Mouse (Mus musculus): ENCODE results near the gene Mrps21. TPM values are rescaled to one million over a fixed set of nuclear protein-coding genes. Genes with fewer than 3 reads are reported as not detected.
"Not testable (repeated sequence)": the region's sequence is repeated elsewhere in the genome, so short reads cannot be mapped to it uniquely, and the experiment has no call there.

Mrps21 gene
- total RNA-seq, 2 experiments from 2014 or later, result 148 to 150 TPM

DNA sequence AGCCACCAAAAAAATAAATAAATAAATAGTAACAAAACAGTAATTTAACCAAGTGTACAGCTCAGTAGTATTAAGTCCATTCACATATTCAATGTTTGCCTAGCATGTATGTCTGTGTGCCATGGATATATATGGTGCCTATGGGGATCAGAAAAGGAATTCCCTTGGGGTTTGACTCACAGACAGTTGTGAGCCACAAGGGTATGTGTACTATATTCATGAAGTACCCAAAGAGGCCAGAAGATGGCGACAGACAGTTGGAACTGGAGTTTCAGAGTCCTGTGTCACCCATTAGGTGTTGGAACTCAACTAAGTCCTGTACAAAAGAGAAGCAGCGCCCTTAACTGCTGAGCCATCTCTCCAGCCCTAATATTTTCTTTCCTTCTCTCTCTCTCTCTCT lies 9.5 kb downstream of the Mrps21 start:
- peak; percentile 70 for TF ChIP-seq CTCF (IDR thresholded peaks at IDR 0.05)
- Histone ChIP-seq H3K4me3 (no peak overlapping the region), H3K27ac (no peak overlapping the region)
- peak; percentile 46 to 47 for DNase-seq (ENCODE audit: extremely low spot score in 1 of 2, low spot score in 2 of 2)
- intact Hi-C loops (cut with DNase I), result loop anchor here (2.0 kb wide), 1 partner anchor 45 kb away; no protein-coding TSS in a partner anchor

DNA sequence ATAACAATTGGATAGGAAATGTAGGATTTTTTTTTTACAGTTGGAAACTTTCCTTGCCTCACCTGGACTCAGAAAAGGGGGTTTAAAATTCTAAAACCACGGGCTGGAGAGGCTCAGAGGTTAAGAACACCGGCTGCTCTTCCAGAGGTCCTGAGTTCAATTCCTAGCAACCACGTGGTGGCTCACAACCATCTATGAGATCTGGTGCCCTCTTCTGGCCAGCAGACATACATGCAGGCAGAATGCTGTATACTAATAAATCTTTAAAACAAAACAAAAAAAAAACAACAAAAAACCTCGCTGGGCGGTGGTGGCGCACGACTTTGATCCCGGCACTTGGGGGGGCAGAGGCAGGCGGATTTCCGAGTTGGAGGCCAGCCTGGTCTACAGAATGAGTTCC lies 10.1 kb downstream of the Mrps21 start:
- peak; percentile 39 for TF ChIP-seq CTCF (IDR thresholded peaks at IDR 0.05)
- DNase-seq (ENCODE audit: extremely low spot score in 1 of 2, low spot score in 2 of 2), result no peak
- intact Hi-C loops (cut with DNase I), result no loop called here
- Histone ChIP-seq H3K4me3 (no peak overlapping the region), H3K27ac (no peak overlapping the region)

DNA sequence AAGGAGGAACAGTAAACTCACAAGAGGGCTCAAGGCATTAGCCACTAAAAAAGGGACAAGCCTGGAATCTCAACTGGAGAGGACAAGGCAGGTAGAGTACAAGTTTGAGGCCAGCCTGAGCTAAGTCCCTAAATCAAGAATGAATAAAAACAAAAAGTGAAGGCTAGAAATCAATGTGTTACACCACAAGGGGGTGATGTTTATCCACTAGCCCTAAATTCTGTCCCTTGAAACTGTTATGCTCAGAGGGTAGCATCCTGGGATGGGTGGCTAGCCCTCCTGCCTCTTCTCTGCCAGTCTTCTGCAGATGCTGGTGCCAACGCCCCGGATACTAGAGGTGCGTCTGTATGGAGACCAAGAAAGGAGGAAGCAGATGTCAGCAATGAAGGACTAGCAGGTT lies 11.0 kb downstream of the Mrps21 start:
- DNase-seq (ENCODE audit: extremely low spot score in 1 of 2, low spot score in 2 of 2), result no peak
- TF ChIP-seq CTCF (IDR thresholded peaks at IDR 0.05), result peak; percentile 31
- Histone ChIP-seq H3K4me3 (no peak overlapping the region), H3K27ac (no peak overlapping the region)
- intact Hi-C loops (cut with DNase I), result no loop called here

DNA sequence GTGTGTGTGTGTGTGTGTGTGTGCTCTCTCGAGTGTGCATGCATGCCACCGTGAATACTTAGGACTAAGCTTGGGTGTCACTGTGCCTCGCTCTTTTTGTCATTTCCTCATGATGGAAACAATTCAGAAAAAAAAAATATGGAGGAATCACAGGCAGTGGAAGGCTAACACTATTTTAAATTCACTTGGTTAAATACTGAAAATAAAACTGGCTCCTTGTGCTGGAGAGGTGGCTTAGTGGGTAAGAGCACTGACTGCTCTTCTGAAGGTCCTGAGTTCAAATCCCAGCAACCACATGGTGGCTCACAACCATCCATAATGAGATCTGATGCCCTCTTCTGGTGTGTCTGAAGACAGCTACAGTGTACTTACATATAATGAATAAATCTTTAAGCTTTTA lies 13.0 kb downstream of the Mrps21 start:
- intact Hi-C loops (cut with DNase I), result loop anchor here (5.0 kb wide), 1 partner anchor 194 kb away; no protein-coding TSS in a partner anchor
- not testable (repeated sequence) for H3K4me3 ChIP-seq; DNase-seq (ENCODE audit: extremely low spot score in 1 of 2, low spot score in 2 of 2); H3K27ac ChIP-seq

DNA sequence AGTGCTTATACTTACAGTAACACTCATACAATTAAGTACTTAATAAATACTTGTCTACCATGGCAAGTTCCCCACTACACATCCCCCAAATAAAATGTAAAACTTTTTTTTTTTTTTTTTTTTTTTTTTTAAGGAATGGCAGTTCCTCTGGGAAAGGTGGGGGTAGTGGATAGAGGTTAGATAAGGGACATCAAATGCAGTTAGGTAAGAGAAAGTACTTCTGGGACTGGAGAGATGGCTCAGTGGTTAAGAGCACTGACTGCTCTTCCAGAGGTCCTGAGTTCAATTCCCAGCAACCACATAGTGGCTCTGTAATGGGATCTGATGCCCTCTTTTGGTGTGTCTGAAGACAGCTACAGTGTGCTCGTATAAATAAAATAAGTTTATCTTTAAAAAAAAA lies 14.3 kb downstream of the Mrps21 start:
- not testable (repeated sequence) for H3K27ac ChIP-seq; H3K4me3 ChIP-seq; DNase-seq (ENCODE audit: extremely low spot score in 1 of 2, low spot score in 2 of 2)
- intact Hi-C loops (cut with DNase I), result loop anchor here (5.0 kb wide), 1 partner anchor 195 kb away; no protein-coding TSS in a partner anchor

DNA sequence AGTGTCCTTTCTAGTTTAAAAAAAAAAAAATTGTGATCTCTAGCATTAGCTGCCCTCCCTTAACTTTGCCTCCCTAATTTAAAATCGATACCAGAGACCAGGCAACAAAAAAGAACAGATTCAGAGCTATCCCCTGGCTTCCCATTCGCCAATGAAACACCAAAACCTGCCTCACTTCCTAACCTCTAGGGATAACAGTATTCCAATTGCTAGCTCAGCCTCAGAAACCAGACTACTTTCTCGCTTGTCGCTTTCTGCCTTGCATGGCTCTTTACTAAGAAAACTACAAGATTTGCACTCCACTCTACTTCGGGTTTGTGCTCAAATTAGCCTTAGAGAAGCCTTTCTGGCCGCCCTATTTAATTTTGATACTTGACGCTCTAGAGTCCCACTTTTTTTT lies 15.2 kb downstream of the Mrps21 start:
- Histone ChIP-seq H3K4me3 (peak overlapping the region; percentile 87), H3K27ac (peak overlapping the region; percentile 81)
- DNase-seq (ENCODE audit: extremely low spot score in 1 of 2, low spot score in 2 of 2), result no peak
- no peak for TF ChIP-seq CTCF (IDR thresholded peaks at IDR 0.05)
- intact Hi-C loops (cut with DNase I), result loop anchor here (5.0 kb wide), 1 partner anchor 196 kb away; no protein-coding TSS in a partner anchor

DNA sequence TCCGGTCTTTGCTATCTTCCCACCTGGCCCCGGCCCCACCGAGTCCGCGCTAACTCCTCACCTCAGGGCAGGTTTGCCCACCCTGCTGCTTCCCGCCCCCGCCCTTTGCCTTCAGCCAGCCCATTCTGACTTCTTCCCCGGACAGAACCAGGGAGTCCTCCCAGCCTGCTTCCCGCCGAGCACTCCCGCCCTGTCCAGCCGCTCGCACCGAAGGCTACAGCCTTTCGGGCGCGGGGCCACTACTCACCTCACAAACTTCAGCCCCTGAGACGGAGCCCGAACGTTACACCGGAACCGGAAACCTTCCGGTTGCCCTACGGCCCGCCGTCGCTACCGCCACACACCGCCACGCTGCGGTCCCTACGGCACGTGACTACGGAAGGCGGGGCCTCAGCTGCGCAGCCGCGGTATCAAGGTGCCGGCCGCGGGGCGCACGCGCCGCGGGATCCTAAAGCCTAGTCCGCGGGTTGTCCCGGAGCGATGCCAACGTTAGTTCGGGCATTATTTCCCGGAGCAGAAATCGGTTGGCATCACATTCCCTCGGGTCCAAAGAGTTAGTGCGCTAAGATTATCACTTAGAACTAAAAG lies 15.7 kb downstream of the Mrps21 start, which contains the start of gene Prpf3:
Gene Prpf3 (minus strand): TSS at position 384 of the 588 bp plus-strand sequence.
- intact Hi-C loops (cut with DNase I), result loop anchor here (5.0 kb wide), 1 partner anchor 197 kb away; no protein-coding TSS in a partner anchor
- Histone ChIP-seq H3K27ac (peak within 1 kb of the TSS; percentile 81), H3K4me3 (peak within 1 kb of the TSS; percentile 87)
- peak; percentile 5; the same call in 1 of the 2 replicates for TF ChIP-seq CTCF (IDR thresholded peaks at IDR 0.05)
- DNase-seq (ENCODE audit: extremely low spot score in 1 of 2, low spot score in 2 of 2), result peak; percentile 94 to 95

DNA sequence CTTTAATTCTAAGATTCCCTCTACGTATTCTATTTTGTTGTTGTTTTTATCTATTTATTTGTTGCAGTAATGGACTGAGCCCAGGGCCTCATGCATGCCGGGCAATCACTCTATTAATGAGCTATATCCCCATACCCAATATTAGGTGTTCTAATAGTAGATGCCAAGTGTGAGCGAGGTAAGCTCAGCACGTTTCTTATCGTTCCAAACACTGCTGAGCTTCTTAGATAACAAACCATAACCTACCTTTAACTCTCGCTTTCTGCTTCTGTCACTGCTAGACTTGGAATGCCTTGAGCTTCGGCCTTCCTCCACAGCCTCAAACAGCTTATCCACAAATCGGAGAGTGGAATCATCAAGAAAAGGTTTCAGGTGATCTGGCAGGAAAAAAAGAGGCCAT lies 20.0 kb downstream of the Mrps21 start:
- DNase-seq (ENCODE audit: extremely low spot score in 1 of 2, low spot score in 2 of 2), result no peak
- intact Hi-C loops (cut with DNase I), result no loop called here
- H3K4me3 ChIP-seq, result no peak overlapping the region
- H3K27ac ChIP-seq, result no peak overlapping the region
- no peak for TF ChIP-seq CTCF (IDR thresholded peaks at IDR 0.05)

DNA sequence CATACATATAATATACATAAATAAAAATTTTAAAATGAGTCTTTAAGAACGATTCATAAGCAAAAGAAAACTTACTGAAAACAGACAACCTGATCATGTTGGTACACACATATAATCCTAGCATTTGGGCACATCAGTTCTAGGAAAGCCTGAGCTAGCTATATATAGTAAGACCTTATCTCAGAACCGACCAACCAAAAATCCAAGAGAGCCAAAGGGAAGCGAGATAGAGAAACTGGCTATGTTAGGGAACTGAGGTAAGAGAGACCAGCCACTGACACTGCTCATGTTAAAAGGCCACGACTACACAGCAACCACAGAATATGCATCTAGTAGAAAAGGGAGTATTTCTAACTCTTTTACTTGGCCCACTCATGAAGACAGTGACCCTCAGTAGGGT lies 20.7 kb downstream of the Mrps21 start:
- no peak for TF ChIP-seq CTCF (IDR thresholded peaks at IDR 0.05)
- H3K27ac ChIP-seq, result no peak overlapping the region
- intact Hi-C loops (cut with DNase I), result no loop called here
- no peak overlapping the region for H3K4me3 ChIP-seq
- no peak for DNase-seq (ENCODE audit: extremely low spot score in 1 of 2, low spot score in 2 of 2)

DNA sequence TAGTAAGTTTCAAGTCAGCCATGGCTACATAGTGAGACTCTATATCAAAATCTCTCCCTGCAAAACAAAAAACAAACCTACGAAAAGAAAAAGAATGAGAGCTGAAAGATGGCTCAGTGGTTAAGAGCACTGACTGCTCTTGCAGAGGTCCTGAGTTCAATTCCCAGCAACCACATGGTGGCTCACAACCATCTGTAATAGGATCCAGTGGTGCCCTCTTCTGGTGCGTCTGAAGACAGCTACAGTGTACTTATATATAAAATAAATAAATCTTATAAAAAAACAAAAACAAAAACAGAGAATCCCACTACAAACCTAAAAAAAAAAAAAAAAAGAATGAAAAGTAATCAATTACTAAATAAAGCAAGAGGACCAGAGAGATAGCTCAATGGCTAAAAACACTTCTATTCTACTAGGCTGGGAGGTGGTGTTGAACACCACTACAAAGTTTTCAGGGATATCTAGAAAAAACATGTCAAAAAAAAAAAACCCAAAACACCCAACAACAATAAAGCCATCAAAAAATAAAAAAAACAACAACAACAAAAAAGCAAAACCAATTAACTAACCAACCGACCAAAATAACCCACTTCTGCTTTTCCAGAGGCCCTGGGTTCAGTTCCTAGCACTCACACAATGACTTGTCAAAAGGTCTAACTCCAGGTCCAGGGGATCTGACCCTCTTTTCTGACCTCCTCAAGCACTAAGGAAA lies 28.7 kb downstream of the Mrps21 start:
- peak; percentile 23 for TF ChIP-seq CTCF (IDR thresholded peaks at IDR 0.05)
- intact Hi-C loops (cut with DNase I), result loop anchor here (5.0 kb wide), 1 partner anchor 60 kb away; no protein-coding TSS in a partner anchor
- DNase-seq (ENCODE audit: extremely low spot score in 1 of 2, low spot score in 2 of 2), result no peak
- Histone ChIP-seq H3K27ac (no peak overlapping the region), H3K4me3 (no peak overlapping the region)

DNA sequence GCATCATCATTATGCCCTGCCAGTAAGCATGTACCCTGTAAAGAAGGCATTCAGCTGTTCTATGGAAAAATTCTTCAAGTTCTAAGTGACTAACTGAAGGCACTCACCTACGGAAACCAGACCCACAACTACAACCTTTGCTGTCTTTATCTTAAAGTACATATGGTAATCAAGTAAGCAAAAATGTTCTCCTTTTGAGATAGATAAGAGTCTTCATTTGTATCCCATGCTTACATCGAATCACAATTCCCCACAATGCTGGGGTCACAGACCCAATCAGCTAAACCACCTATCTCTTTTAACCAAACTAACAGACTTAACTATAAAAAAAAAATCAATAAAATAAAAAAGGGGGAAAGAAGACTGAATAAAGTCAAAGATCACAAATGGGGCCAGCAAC lies 32.1 kb downstream of the Mrps21 start:
- no peak overlapping the region for H3K4me3 ChIP-seq
- no peak for DNase-seq (ENCODE audit: extremely low spot score in 1 of 2, low spot score in 2 of 2)
- intact Hi-C loops (cut with DNase I), result loop anchor here (10.0 kb wide), 1 partner anchor 364 kb away; no protein-coding TSS in a partner anchor
- no peak for TF ChIP-seq CTCF (IDR thresholded peaks at IDR 0.05)
- H3K27ac ChIP-seq, result no peak overlapping the region

DNA sequence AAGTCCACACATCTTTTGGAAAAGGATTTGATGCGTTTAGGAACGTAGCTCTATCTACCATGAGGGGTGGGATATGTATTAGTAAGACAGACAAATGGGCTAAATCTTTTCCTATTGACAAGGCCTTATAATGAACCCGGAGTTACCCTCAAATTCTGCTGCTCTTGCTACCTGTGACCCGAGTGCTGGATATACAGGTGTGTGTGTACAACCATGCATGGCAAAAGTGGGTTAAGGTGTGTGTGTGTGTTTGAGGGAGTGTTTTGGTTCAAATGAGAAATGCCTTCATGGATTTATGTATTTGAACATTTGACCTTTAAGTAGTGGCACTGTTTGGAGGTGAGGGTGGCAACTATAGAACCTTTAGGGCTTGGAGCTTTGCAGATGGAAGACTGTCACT lies 42.3 kb downstream of the Mrps21 start:
- Histone ChIP-seq H3K4me3 (no peak overlapping the region), H3K27ac (no peak overlapping the region)
- no peak for TF ChIP-seq CTCF (IDR thresholded peaks at IDR 0.05)
- DNase-seq (ENCODE audit: extremely low spot score in 1 of 2, low spot score in 2 of 2), result no peak
- intact Hi-C loops (cut with DNase I), result no loop called here
